Mouse (Mus musculus): Measurements from ENCODE around the gene Nasp. TPM values are rescaled to one million over a fixed set of nuclear protein-coding genes. Genes with fewer than 3 reads are reported as not detected.

Gene Nasp
- polyA plus RNA-seq, 1 experiment from 2014 or later = 47.9 TPM

DNA sequence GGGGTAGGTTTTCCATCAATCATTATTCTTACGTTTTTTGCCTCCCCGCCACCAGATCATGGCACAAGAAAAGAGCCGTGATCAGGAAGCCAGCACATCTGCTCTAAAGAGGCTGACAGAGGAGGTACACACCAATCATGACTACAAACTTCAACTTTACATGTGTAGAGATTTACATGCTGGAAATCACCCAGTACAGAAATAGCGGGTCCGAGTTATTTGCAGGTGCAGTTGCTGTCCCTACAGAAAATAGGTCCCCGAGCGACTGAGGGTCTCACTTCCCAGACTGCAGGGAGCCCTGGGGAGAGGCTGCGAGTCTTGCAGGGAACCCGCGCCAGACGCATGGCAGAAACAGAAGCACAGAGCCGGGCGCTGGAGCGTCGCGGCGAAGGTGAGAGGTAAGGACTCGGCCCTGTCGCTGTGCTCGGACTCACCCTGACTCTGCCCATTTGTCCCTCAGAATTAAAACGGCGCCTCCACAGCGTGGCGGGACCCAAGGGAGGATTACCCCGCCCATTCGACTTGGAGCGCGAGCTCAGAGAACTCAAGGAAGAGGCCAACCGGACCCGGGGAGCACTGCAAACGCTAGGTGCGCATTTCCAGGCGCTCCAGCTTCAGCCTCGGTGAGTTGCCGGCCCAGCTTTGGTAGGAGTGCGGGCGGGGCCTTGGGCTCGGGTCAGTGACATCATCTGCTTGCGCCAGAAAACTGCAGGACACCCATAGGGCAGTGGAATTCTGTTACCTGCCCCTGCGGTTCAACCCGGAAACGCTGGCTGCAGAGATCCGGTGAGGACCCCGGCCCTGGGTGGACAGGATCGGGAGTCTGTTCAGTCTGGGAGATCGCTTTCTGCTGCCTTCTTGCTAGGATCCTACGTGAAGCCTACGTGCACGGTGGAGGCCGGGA lies 30.5 kb downstream of the Nasp start:
- Histone ChIP-seq H3K79me2 (ENCODE audit: inconsistent target) (no peaks in the 10 kb centered on the region), H3K4me3 (ENCODE audit: inconsistent target) (peak overlapping the region; percentile 76), H3K27ac (peak overlapping the region; percentile 56), H3K36me3 (ENCODE audit: inconsistent target) (peaks cover 33% of the 10 kb centered on the region)
- 2% methylated on average over 47 of the region's 50 CpGs for WGBS (ENCODE audit: missing documents)

DNA sequence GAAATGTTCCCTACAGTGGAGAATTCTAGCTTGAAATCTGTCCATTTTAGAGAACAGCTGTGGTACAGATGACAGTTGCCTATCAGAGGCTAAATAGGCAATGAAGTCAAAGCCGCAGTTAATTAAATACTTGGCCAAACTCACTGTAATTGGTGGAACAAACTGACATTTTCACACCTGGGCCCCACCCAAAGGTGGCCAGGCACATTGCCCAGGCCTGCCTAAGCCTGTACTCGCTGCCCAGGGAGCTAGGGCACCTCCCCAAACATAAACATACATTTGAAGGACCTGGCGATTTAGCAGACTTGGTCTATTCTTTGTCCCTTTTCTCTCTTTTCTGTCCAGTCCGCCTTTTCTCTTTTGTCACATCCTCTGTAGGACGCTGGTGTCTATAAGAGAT lies 31.4 kb downstream of the Nasp start, which contains the start of gene Ccdc17:
Gene Ccdc17 (plus strand): TSS at position 276 of the 400 bp plus-strand sequence.
- Histone ChIP-seq H3K27ac (peak within 1 kb of the TSS; percentile 56), H3K79me2 (ENCODE audit: inconsistent target) (no peaks in the 10 kb centered on the region), H3K36me3 (ENCODE audit: inconsistent target) (peaks cover 32% of the 10 kb centered on the region), H3K4me3 (ENCODE audit: inconsistent target) (peak within 1 kb of the TSS; percentile 76)
- WGBS (ENCODE audit: missing documents) = 67% methylated on average over 5 of the region's 5 CpGs

DNA sequence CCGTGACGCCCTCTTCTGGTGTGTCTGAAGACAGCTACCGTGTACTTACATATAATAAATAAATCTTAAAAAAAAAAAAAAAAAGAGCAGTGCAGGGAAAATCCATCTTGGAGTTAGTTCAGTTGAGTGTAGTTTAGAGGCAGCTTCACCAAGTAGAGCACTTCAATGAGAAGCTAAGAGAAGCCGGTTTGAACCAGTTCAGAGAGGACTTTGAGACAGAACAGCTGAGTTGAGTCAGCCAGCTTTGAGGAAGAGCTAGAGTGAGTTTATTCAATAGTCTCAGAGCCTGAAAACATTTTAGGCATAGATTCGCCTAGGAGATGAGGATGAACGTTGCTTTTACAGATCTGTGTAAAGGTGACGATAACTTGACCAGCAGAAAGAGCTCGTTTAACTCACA lies 31.9 kb downstream of the Nasp start:
- H3K79me2 ChIP-seq (ENCODE audit: inconsistent target) = no peaks in the 10 kb centered on the region
- peaks cover 32% of the 10 kb centered on the region for H3K36me3 ChIP-seq (ENCODE audit: inconsistent target)
- 96% methylated on average over 8 of the region's 8 CpGs for whole genome bisulfite sequencing (ENCODE audit: missing documents)
- no peak overlapping the region for H3K4me3 ChIP-seq (ENCODE audit: inconsistent target)
- no peak overlapping the region for H3K27ac ChIP-seq

DNA sequence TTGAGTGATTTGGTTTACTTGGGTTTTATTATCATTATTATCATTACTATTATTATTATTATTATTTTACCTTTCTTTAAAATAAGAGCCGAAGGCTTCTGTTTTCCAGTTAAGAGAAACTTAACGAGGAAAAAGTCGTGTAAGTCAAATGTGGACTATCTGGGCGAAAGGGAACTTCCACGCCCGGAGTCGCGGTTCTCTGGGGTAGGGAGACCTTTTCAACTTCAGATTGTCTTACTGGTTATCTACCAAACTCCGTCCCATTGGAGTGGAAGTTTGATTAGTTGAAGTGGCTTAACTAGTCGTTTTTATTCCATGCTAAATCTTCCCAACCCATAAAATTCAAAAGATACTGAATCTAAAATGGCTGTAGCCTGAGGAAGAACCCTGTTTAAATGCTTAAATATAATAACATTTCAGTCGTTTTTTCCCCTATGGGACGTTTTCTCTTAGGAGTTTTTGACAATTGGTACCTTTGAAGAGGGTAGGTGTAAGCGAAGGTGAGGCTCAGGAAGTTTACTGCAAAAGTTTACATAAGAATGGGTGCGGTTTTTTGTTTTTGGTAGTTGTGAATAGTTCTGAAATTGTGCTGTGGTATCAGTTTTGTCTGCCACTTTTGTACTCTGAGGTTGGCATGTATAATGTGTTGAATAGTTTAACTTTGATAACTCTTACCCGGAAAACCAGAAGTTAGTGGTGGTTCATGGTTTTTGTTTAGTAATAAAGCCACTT lies 69.4 kb downstream of the Nasp start:
- WGBS (ENCODE audit: missing documents) = 1% methylated on average over 15 of the region's 15 CpGs
- Histone ChIP-seq H3K36me3 (ENCODE audit: inconsistent target) (peaks cover 8% of the 10 kb centered on the region; the same call in 1 of the 2 replicates), H3K27ac (peak overlapping the region; percentile 71), H3K4me3 (ENCODE audit: inconsistent target) (peak overlapping the region; percentile 89), H3K79me2 (ENCODE audit: inconsistent target) (peaks cover 70% of the 10 kb centered on the region)

DNA sequence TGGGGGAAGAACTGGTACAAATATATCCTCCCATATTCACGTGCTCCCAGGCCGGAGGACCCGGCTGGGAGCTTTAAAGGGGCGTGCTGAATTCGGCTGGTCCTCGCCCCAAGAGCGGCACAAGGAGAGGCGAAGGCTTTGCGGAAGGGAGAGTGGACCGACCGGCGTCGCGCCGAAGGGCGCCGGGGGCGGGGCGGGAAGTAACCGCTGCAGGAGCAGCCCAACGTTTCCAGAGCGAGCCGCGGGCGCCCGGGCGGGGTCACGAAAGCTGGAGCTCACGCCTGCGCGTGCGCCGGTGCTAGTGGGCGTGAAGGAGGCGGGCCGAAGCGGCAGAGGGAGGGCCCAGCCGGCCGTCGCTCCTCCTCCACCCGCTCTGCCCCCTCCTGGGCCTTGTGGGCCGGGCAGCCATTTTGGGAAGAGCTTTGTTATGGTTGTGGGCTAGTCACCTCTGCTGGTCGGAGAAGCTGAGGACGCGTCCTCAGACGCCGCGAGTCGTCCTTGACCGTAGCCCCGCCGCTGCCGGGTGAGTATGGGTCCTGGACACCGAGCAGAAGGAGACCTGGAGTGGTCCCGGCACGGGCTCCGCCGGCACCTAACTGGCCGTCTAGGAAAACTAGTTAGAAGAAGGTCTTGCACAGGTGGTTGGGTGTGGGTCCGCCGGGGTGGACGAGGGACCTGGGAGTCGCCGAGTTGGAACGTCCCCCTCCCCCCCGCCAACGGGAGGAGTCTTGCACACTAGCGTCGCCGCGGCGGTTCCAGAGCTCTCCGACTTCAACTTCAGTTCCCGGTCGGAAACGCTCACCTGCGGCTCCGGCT lies 70.2 kb downstream of the Nasp start, which contains the start of gene Gpbp1l1:
Gene Gpbp1l1 (plus strand): TSS at position 353 of the 816 bp plus-strand sequence.
- peaks cover 62% of the 10 kb centered on the region for H3K79me2 ChIP-seq (ENCODE audit: inconsistent target)
- H3K4me3 ChIP-seq (ENCODE audit: inconsistent target) = peak within 1 kb of the TSS; percentile 89
- H3K36me3 ChIP-seq (ENCODE audit: inconsistent target) = peaks cover 12% of the 10 kb centered on the region; the same call in 1 of the 2 replicates
- peak within 1 kb of the TSS; percentile 95 for H3K27ac ChIP-seq
- 0% methylated on average over 57 of the region's 78 CpGs for WGBS (ENCODE audit: missing documents)

DNA sequence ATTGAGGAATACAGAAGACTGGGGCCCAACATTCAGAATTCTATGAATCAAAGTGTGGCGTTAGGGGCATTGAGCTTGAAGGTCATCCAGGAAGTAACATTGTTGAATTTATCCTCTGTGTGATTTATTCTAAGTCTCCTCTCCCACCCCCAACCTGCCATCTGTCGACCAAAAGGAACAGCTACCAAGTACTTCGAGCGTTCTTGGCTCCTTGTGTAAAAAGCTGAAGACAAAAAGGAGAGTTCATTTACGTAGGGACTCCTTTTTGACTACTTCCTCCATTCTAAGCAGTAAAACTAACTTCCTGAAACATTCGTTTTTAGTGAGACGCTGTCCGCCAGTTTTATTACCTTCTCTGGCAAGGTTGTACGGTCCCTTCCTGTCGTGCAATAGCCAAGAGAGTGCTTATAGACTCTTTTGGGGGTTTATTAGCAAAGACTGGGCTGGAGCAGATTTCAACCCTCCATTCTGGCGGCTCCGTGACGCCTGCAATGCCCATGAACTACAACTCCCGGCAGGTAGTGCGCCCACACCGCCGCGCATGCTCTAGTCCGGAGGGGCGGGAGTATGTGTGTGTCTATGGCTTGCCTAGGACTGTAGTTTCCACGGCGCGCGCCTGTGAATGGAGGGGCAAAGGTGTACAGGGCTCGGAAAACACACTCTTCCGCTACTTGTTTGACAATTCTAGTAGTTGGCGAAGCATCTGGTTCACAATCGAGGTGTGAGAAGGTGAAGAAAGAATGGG lies 71.0 kb downstream of the Nasp start:
- 1% methylated on average over 28 of the region's 28 CpGs for WGBS (ENCODE audit: missing documents)
- peaks cover 54% of the 10 kb centered on the region for H3K79me2 ChIP-seq (ENCODE audit: inconsistent target)
- peak overlapping the region; percentile 95 for H3K27ac ChIP-seq

GRCm38 (mm10) chr4:116555413-116556300 lies 72.1 kb downstream of the Nasp start, which contains the start of gene Tmem69:
Gene Tmem69 (minus strand): TSS chr4:116555936.
- Histone ChIP-seq H3K79me2 (ENCODE audit: inconsistent target) (peaks cover 43% of the 10 kb centered on the region), H3K36me3 (ENCODE audit: inconsistent target) (peaks cover 12% of the 10 kb centered on the region; the same call in 1 of the 2 replicates), H3K27ac (peak within 1 kb of the TSS; percentile 95), H3K4me3 (ENCODE audit: inconsistent target) (peak within 1 kb of the TSS; percentile 85)
- WGBS (ENCODE audit: missing documents) = 3% methylated on average over 23 of the region's 23 CpGs

More for the DNA sequence above, 71.0 kb downstream of the Nasp start:
- H3K4me3 ChIP-seq (ENCODE audit: inconsistent target) = peak overlapping the region; percentile 85
- H3K36me3 ChIP-seq (ENCODE audit: inconsistent target) = peaks cover 12% of the 10 kb centered on the region; the same call in 1 of the 2 replicates

DNA sequence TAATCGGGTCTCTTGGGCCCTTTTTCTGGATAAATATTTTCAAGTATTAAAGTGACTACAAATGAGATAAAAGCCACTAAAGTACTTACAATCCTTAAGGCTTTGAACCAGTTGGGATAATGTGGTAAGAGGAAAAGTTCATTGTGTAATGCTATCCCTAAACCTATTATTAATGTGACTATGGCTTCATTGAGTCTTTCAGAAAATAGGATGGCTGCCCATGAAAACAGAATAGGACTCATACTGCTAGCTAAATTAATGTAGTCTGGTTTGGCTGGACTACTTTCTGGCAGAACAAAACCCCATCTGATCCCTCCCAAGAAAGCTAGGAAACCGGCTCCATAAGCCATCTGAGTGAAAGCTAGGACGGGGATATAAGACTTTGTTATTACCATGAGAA lies 74.7 kb downstream of the Nasp start:
- Histone ChIP-seq H3K4me3 (ENCODE audit: inconsistent target) (no peak overlapping the region), H3K79me2 (ENCODE audit: inconsistent target) (peaks cover 17% of the 10 kb centered on the region), H3K36me3 (ENCODE audit: inconsistent target) (peaks cover 12% of the 10 kb centered on the region; the same call in 1 of the 2 replicates), H3K27ac (no peak overlapping the region)
- WGBS (ENCODE audit: missing documents) = 89% methylated on average over 3 of the region's 3 CpGs

Other genes starting within 250 kb of the Nasp start
- 9.9 to 19.9 TPM (median 12.8 TPM) in 3 replicates for gene Mast2, start 163.8 kb downstream of the Nasp start, polyA plus RNA-seq (2018)
- gene Ipp, start 120.4 kb downstream of the Nasp start, polyA plus RNA-seq (2018) = 4.3 to 8.7 TPM (median 6.4 TPM) in 3 replicates
- 13.0 to 21.0 TPM (median 16.1 TPM) in 3 replicates for gene Tmem69, start 72.0 kb downstream of the Nasp start, polyA plus RNA-seq (2018)
- 27.3 to 40.2 TPM (median 37.7 TPM) in 3 replicates for gene Gpbp1l1, start 70.3 kb downstream of the Nasp start, polyA plus RNA-seq (2018)
- gene Ccdc17, start 31.3 kb downstream of the Nasp start, polyA plus RNA-seq (2018) = 1.6 to 2.2 TPM (median 2.2 TPM) in 3 replicates
- gene Akr1a1, start 23.7 kb upstream of the Nasp start, polyA plus RNA-seq (2018) = 1,138 to 1,978 TPM (median 1,711 TPM) in 3 replicates
- gene Prdx1, start 57.6 kb upstream of the Nasp start, polyA plus RNA-seq (2018) = 1,330 to 1,969 TPM (median 1,907 TPM) in 3 replicates
- 5.1 to 10.4 TPM (median 9.4 TPM) in 3 replicates for gene Mmachc, start 80.5 kb upstream of the Nasp start, polyA plus RNA-seq (2018)
- gene Ccdc163, start 80.6 kb upstream of the Nasp start, polyA plus RNA-seq (2018) = 7.9 to 32.9 TPM (median 10.8 TPM) in 3 replicates
- gene Tesk2, start 93.0 kb upstream of the Nasp start, polyA plus RNA-seq (2018) = 3.1 to 8.1 TPM (median 7.1 TPM) in 3 replicates
- gene Toe1, start 179.7 kb upstream of the Nasp start, polyA plus RNA-seq (2018) = 7.1 to 13.7 TPM (median 11.5 TPM) in 3 replicates
- 0.76 to 2.0 TPM (median 1.1 TPM) in 3 replicates for gene Mutyh, start 179.8 kb upstream of the Nasp start, polyA plus RNA-seq (2018)
- not detected in 3 replicates for gene Hpdl, start 193.8 kb upstream of the Nasp start, polyA plus RNA-seq (2018)
- gene Zswim5, start 249.4 kb upstream of the Nasp start, polyA plus RNA-seq (2018) = 0.04 to 0.10 TPM in 2 of 3 replicates, not detected in the other